Mouse (Mus musculus) liver, adult 2 months (tissue): ENCODE results near the gene Inf2.

ENCODE experiments used
- CTCF ChIP-seq: fragments of 200-500 bp; IDR thresholded peaks from 2 replicates; pipeline ENCODE4 v1.5.1; 2011; ENCODE audit warnings: low read depth, low read length, control low read depth
- POLR2A ChIP-seq: fragments of 200-500 bp; IDR thresholded peaks from 2 replicates; pipeline ENCODE4 v1.6.1; 2011; ENCODE audit warnings: low read length, control low read depth; ENCODE audit not compliant: insufficient read depth; ENCODE audit errors: extremely low read depth

DNA sequence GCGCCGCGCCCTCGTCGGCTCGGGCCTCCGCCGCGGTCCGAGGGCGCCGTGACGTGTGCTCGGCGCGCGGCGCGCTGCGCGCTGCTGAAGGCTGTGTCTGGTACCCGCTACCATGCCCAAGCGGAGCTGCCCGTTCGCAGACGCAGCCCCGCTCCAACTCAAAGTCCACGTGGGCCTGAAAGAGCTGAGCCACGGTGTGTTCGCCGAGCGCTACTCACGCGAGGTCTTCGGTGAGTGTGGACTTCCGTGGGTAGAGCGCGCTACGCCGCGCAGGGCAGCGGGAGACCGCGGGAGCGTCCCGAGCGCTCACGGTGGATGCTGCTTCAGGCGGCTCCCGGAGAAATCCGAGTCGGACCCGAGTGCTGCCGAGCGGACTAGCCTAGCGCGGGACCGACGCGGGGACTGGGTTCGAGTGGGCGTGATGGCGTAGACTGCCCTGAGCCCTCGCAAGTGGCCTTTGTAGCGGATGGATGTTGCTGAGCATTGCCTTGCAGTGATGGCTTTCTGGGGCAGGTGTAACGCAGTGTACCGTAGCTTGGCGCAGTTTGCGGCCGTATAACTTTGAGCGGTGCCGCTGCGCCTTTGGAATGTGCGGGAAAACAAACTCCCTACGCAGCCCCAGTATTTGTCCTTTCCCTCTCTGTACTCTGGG is 56.4 kb downstream of the Inf2 start:
- TF ChIP-seq CTCF (no peak), POLR2A (peak; percentile 68)
